Mouse (Mus musculus) frontal cortex, adult 2 months (tissue): Measurements from ENCODE around the gene Katnbl1. TPM values are rescaled to one million over a fixed set of nuclear protein-coding genes. Genes with fewer than 3 reads are reported as not detected.

Source experiments
- DNase-seq, 2 experiments: peaks; one replicate each; pipeline ENCODE4 v3.0.0; 2022; ENCODE audit warnings: low spot score in 1 of 2; ENCODE audit errors: extremely low spot score in 1 of 2
- polyA plus RNA-seq: library from polyadenylated mRNA; depleted of rRNA; stranded (reverse); fragments of >200 nt; gene quantifications from 2 replicates; pipeline ENCODE4 v1.2.3, GENCODE M21; 2012; rRNA removed

Gene Katnbl1
- polyA plus RNA-seq: 11.4 and 14.5 TPM in 2 replicates

- peak; percentile 63 to 93 for DNase-seq
These were observed at the start of gene Katnbl1 for GRCm38 (mm10) chr2:112378973-112379898. TSS of gene Katnbl1 (plus strand) at chr2:112379211.

DNA sequence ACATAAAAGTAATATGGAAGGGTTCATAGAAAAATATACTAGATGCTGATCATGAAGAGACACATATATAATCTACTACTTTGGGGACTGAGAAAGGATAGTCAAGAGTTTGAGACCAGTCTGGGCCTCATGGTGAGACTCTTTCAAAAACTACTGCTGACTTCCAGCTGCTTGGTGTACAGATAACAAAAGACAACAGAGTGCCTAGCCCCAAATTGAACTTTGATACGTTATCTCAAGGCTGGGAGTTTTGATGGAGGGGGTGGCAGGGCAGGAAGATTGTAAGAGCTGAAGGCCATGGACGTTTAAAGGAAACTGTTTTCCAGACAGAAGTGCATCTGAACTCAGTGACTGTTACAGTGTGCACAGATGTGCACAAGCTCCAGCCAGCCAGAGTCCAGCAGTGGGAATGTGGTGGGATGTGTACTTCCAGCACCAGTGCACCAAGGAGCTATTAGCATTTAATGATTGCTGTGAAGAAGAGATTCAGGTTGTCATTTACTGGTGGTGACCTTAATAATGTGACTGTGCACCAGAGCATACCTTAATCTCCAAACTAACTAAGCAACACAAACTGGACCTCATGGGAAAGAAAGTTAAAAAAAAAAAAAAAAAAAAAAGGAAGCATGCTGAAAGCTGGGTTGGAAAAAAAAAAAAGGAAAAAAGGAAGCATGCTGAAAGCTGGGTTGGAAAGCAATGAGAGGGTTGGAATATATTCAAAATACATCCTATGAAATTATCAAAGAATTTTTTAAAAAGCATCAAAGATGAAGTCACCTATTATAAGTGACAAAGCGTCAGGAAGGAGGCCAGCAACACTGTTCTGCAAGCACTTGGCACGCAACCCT, 46.7 kb upstream of the Katnbl1 start:
- DNase-seq: no peak

DNA sequence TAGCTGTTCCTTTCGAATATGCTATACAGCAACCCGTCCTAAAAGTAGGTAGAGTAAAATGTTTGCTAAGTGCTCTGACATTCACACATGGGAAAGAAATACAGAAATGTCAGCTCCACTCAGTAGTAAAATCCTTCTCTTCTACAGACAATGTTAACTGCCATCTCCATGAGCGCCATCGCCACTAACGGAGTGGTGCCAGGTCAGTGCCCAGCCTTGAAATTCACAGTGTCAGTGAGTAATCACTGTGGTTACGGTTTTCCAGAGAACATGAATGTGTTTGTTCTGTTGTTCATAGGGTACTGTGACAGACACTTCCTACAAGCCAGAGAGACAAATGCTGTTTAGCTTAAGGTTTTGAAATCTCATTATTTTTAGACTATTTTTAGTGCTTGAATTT, 41.8 kb upstream of the Katnbl1 start:
- no peak for DNase-seq

- DNase-seq: no peak
These were observed 39.3 kb upstream of the Katnbl1 start for GRCm38 (mm10) chr2:112339736-112340135.

DNA sequence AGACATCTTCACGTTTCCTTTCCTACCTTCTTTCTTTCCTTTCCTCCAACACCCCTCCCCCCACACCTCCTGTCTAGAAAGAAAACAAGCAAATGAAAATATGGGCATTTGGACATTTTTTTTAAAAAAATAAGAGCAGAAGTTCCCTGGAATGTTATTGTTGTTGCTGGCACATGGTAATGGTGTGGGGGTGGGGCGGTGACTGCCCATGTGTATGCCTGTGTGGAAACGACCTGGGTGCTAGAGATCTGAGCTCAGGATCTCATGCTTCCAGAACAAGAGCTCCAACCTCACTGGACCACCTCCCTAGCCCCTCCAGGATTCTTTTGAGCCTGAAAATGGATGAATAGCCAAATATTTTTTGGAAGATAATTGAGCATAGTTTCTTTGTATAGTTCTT, 37.9 kb upstream of the Katnbl1 start:
- no peak for DNase-seq

- no peak for DNase-seq
These were observed 30.8 kb upstream of the Katnbl1 start for GRCm38 (mm10) chr2:112348246-112348645.

DNA sequence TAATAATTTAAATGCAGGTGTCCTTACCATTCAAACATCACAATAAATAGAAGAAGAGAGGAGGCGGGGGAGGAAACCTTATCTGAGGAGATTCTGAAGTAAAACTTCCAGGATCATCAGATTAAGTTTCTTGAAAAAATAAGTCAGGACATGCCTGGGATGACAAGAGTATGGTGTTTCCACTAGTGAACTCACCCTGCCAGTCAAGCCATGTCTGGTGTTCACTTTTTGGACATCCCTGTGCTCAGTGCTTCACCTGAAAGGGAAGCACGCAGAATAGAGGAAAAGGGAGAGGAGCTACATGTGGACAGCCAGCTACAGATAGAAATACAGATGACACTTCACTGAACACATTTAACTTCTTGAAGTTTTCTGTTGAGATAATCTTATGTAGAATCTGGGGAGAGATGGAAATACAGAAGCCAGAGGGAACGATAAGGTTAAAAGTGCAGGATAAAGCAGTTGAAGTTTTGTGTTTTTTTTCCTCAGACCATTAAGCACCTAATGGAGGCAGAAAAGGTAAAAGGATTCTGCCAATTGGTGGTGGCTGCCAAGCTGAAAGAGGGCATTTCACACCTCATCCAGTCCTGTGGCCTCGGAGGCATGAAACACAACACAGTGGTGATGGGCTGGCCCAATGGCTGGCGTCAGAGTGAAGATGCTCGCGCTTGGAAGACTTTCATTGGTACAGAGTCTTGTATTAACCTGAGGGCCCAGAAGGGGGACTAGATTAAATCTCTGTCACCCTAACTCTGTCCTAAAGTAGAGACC, 25.1 kb upstream of the Katnbl1 start:
- DNase-seq: no peak

DNA sequence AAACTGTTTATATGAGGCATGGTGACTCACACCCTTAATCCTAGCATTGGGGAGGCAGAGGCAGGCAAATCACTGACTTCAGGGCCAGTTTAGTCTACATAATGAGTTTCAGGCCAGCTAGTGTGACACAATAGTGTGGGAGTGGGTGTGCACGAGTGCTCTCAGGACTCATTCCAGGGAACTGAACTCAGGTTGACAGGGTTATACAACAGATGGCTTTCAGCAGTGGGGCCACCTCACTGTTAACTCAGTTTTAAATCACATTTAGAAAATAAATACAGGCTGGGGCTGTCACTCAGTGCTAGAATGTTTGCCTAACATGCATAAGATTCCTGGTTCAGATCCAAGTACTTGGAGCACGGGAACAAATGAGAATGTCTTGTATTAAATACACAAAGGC, 19.4 kb upstream of the Katnbl1 start:
- peak in 1 of 2 experiments; percentile 27 for DNase-seq

DNA sequence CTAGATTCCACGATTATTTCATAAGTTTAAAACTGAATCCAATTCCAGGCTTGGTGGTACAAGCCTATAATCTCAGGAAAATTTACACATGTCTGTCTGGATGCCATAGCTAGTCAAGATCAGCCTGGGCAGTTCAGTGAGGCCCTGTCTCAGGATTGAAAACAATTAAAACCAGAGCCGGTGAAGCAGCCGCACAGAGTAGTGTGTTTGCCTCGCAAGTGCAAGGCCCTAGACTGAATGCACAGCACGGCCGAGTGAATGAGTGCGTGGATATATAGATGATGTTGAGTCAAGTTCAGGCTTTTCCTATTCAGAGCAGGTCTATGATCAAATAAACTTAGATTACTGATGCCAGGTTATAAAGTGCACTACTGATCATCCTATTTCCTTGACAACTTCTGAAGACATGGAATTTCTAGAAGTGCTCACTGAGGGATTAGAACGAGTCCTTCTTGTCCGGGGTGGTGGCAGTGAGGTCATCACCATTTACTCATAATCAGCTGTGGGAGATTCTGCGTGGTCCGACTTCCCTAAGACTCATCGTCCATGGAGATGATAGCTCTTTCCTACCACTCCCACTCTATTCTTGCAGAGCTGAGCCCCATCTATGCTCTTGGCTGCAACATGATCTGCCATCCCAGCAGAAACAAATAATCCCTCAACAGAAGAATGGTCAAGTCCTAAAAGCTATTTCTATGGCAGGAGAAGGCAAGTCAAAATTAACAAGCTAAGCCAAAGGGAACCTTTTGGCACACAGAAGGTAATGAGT, 18.8 kb upstream of the Katnbl1 start:
- no peak for DNase-seq

DNA sequence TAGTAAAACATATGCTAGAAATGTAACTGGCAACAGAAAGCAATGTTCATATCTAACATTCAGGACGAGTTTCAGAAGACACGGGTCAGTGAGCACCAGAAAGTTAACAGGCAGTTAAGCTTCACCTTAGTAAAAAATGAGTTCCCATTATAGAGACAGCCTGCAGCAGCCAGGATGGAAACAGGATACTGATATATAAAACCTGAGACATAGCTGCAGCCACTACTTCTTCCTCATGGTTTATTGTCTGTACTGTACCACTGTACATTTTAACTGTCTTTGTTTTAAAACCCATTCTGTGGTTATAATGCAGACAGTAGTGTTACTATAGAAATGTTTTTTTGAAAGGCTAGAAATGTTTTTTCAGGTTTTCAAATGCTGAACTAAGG, 18.2 kb upstream of the Katnbl1 start:
- DNase-seq: no peak

- no peak for DNase-seq
These were observed 11.8 kb upstream of the Katnbl1 start for GRCm38 (mm10) chr2:112367222-112367621.

GRCm38 (mm10) chr2:112367726-112368673, 11.0 kb upstream of the Katnbl1 start, which contains the start of gene Emc4:
TSS of gene Emc4 (minus strand) at chr2:112368027.
- DNase-seq: peak; percentile 83 to 97

DNA sequence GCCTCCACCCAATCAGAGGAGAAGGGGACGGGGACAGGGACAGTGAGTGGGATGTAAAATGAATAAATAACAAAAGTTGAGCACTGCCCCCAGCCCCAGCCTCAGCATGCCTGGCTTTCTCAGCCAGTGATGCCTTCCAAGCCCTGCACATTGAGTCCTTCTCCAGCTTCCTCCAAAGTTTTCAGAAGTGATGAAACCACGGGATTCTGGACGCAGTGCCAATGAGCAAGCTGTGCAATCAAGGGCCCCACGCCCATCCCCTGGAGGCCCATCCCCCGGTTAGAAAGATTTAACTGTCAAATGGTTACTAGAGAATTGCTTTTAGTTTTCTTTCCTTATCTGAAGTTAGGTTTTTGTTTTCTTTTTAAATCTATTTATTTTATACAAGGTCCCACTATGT, 9.1 kb upstream of the Katnbl1 start:
- DNase-seq: no peak

DNA sequence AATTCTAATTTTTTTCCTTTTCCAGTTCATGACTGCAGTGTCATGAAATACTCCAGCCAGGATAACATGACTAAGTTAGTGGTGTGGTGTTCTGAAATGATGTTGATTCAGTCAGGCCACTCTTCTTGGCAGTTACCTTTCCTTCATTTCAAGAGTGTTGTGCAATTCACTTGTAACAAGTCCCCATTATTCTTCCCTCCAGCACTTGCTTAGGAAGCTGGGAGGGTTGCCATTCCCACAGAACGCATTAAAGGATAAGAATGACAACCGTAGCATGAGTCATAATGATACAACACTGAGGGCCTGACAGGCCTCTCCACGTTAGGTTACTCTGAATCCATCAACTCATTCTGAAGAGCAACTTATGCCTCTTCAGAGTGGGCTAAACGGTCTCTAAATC, 5.9 kb upstream of the Katnbl1 start:
- no peak for DNase-seq

GRCm38 (mm10) chr2:112374610-112375009, 4.4 kb upstream of the Katnbl1 start:
- DNase-seq: no peak

DNA sequence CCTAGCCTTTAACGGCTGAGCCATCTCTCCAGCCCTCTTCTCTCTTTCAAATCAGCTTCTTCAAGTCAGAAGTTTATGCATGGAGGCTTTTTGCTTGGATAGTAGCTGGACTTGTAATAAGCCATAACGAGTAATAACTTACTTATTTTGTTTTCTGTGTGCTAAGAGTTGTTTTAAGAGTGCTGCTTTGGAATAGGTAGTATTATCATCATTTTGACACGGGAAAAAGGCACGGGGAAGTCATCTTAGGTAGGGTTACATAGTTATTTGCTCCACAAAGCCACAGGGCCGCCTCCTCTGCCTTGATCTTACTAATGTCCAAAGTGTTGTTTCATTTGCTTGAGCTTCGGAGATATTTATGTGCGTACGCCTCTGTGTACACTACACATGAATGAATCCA, 1.1 kb downstream of the Katnbl1 start:
- no peak for DNase-seq

DNA sequence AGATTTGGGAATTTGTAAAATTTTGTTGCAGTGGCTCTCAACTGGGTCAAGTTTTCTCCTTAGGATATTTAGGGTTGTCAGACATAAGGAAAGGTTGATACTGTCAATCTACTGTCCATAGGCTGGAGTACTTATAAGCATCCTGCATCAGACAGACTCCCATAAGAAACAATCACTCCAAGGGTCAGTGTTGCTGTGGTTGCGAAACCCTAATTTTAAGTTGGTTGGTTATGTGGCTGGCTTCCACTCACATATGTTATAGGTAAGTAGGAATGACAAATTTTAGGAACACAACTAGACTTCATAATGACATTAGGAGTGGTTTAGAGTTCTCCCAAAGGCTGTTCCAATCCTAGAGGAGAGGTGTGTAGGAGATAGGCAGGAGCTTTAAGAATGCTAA, 2.2 kb downstream of the Katnbl1 start:
- no peak for DNase-seq

DNA sequence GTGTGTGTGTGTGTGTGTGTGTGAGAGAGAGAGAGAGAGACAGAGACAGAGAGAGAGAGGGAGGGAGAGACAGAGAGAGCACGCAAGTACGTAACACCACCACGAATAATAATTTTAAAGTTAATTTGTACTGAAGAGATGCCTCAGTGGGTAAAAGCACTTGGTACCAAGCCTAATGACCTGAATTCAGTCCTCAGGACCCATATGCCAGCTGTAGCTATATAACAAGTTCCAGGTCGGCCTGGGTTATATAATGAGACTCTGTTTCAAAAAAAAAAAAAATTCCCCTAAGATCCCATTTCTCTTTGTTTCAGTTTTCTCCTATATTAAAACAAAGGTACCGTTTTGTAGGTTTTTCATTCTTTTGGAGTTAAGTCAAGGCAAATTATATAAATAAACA, 11.8 kb downstream of the Katnbl1 start:
- no peak for DNase-seq
